Mouse (Mus musculus): ENCODE data around the gene Dnah6.

GRCm38 (mm10) chr6:73042278-73042677 is 179.2 kb downstream of the Dnah6 start:
- TF ChIP-seq CTCF (IDR thresholded peaks at IDR 0.05; ENCODE audit: borderline replicate concordance, extremely low read depth, insufficient read depth, insufficient read length) (no peak), POLR2A (IDR thresholded peaks at IDR 0.05; ENCODE audit: borderline replicate concordance, extremely low read depth, insufficient read depth, insufficient read length, poor library complexity, severe bottlenecking) (no peak)
